Mouse (Mus musculus) cerebellum, adult 2 months (tissue): Measurements from ENCODE around the gene Pgc. TPM values are rescaled to one million over a fixed set of nuclear protein-coding genes. Genes with fewer than 3 reads are reported as not detected.

ENCODE experiments used
- DNase-seq, 2 experiments: peaks; one replicate each; pipeline ENCODE4 v3.0.0; 2021
- H3K27ac ChIP-seq: fragments of 200-500 bp; 2 replicates; pipeline ENCODE4 v1.5.1; 2012; ENCODE audit warnings: low read length, control low read depth, inconsistent platforms; ENCODE audit not compliant: insufficient read depth
- H3K27me3 ChIP-seq: fragments of 200-500 bp; 2 replicates; pipeline ENCODE4 v1.6.1; 2012; ENCODE audit warnings: inconsistent platforms, mild to moderate bottlenecking, low read length, moderate library complexity; ENCODE audit not compliant: control insufficient read depth, insufficient read depth
- H3K4me1 ChIP-seq: fragments of 200-500 bp; 2 replicates; pipeline ENCODE4 v1.6.1; 2011; ENCODE audit warnings: low read length; ENCODE audit not compliant: control insufficient read depth, insufficient read depth
- H3K4me3 ChIP-seq: fragments of 200-500 bp; replicated peaks from 2 replicates; pipeline ENCODE3; 2011; ENCODE audit warnings: mild to moderate bottlenecking, low read depth, low read length, control low read depth; ENCODE audit not compliant: insufficient read depth
- CTCF ChIP-seq: fragments of 200-500 bp; IDR thresholded peaks from 2 replicates; pipeline ENCODE4 v1.5.1; 2011; ENCODE audit warnings: low read depth, mild to moderate bottlenecking, control low read depth, low read length, moderate library complexity, borderline replicate concordance; ENCODE audit not compliant: insufficient read depth
- POLR2A ChIP-seq: fragments of 200-500 bp; IDR thresholded peaks from 2 replicates; pipeline ENCODE4 v1.6.1; 2011; ENCODE audit warnings: low read length, control low read depth, borderline replicate concordance; ENCODE audit not compliant: insufficient read depth
- WGBS: fragments of 180-500 bp; shearing (Covaris S2); methylation state at CpG from one replicate; pipeline ENCODE4 v1.1.7; 2018; 5-methylcytosine and 5-hydroxymethylcytosine counted together
- polyA plus RNA-seq: library from polyadenylated mRNA; depleted of rRNA; stranded (reverse); fragments of >200 nt; gene quantifications from 2 replicates; pipeline ENCODE4 v1.2.3, GENCODE M21; 2012

The Pgc gene
- polyA plus RNA-seq, 1 experiment = 0.31 TPM

DNA sequence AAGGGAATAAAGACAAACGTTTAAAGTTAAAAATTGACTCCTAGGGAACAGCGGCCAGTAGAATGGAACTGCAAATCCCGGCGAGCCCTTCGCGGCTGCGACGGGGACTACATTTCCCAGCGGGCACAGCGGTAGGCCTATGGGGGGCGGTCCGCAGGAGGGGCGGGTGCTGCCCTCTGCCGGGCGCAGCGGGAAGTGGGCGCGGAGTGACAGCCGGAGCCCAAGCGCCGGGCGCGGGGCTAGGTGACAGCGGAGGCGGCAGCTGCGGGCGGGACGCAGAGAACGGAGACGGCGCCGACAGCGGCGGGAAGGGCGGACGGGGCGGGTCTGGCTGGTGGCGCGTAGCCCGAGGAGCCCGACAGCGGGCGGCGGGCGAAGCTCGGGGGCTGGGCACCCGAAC, 10.2 kb downstream of the Pgc start, which contains the start of gene Tfeb:
Gene Tfeb, plus strand, starts transcription at position 175 of the 400 bp plus-strand sequence.
- TF ChIP-seq POLR2A = peak; percentile 38; the same call in 1 of the 2 replicates
- peak; percentile 75 for TF ChIP-seq CTCF
- H3K4me3 ChIP-seq = peak within 1 kb of the TSS; percentile 92
- peak; percentile 95 to 98 for DNase-seq
- peaks cover 12% of the 10 kb centered on the region for H3K4me1 ChIP-seq
- H3K27me3 ChIP-seq = no peaks in the 10 kb centered on the region
- WGBS = under 1% methylated on average over 45 of the region's 47 CpGs
- peak within 1 kb of the TSS; percentile 95 for H3K27ac ChIP-seq

DNA sequence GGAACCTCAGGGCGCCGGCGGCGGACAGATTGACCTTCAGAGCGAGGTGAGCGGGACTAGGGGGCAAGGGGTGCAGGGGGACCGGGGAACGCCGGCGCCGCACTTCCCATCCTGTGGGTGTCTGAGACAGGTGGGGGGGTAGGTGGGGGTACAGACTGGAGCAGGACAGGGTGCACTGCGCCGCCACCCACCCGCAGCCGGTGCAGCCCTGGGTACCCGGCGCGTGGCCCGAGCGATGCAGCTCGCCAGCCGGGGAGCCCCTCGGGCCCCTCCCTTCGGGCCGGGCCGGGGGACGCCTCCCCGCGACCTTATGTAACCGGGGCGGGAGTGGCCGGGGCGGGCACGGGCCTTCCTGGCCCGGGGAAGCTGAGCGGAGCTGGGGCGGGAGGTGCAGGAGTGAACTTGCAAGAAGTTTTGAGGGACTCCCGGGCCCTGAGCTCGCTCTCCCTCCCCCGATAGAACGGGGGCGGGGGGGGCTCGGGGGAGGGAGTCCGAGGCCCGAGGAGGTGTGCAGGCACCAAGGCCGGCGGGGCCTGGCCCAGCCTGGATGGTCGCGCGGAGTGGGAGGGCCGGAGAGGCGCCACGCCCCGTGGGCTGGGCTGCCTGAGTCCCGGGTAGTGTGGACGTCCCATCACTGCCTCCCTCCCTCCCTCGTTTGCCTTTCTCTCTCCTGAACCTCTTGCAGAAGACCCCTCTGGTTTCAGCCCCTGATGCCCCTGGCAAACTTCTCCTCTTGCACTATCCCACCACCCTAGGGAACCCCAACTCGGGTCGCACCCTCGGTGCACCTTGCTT, 10.8 kb downstream of the Pgc start:
- WGBS = under 1% methylated on average over 51 of the region's 60 CpGs
- peak; percentile 87 to 89 for DNase-seq
- Histone ChIP-seq H3K27me3 (no peaks in the 10 kb centered on the region), H3K4me1 (peaks cover 12% of the 10 kb centered on the region), H3K4me3 (peak overlapping the region; percentile 92), H3K27ac (peak overlapping the region; percentile 95)
- no peak; the same call in 1 of the 2 replicates for TF ChIP-seq POLR2A
- TF ChIP-seq CTCF = no peak

GRCm38 (mm10) chr17:47738066-47738878, 11.6 kb downstream of the Pgc start:
- under 1% methylated on average over 55 of the region's 61 CpGs for WGBS
- Histone ChIP-seq H3K27me3 (no peaks in the 10 kb centered on the region), H3K27ac (peak overlapping the region; percentile 69), H3K4me3 (peak overlapping the region; percentile 92), H3K4me1 (peaks cover 12% of the 10 kb centered on the region)
- TF ChIP-seq POLR2A (no peak), CTCF (no peak)
- DNase-seq = peak; percentile 56 to 61

- Histone ChIP-seq H3K4me3 (peak overlapping the region; percentile 92), H3K27ac (peak overlapping the region; percentile 69), H3K4me1 (peaks cover 12% of the 10 kb centered on the region), H3K27me3 (no peaks in the 10 kb centered on the region)
- TF ChIP-seq CTCF (no peak), POLR2A (no peak)
- DNase-seq = no peak
- 23% methylated on average over 20 of the region's 20 CpGs for WGBS
Measured at GRCm38 (mm10) chr17:47738879-47739798, 12.5 kb downstream of the Pgc start.

GRCm38 (mm10) chr17:47740186-47740585, 13.5 kb downstream of the Pgc start:
- no peak overlapping the region for H3K27ac ChIP-seq
- H3K27me3 ChIP-seq = no peaks in the 10 kb centered on the region
- 89% methylated on average over 2 of the region's 2 CpGs for WGBS

DNA sequence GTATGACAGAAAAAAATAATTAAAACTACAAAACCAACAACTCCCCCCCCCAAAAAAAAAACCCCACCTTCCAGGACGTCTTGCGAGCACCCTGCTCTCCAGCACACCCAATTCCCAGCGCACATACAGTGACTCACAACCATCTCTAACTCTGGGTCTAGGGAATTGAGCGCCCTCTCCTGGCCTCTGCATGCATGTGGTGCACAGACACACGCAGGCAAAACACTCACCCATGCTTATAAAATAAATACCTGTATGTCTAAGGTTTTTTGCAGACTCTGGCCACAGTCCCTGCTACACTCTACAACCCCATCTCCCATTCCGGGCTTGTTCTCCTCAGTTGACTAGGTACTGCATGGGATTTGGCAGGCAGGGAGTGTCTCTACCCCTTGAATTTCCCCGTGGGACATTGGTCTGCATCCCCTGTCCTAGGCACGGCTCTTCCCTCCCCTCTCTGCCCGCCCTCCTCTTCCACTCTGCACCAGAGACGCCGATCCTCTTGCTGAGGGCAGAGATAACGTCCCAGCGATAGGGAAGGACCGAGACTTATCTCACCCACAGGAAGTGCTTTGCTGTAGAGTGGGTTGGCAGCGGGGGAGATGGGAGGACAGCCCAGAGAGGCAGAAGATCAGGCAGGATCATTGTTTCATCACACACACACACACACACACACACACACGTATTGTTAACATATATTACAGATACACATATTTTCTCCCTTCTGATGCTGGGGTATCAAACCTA, 16.5 kb downstream of the Pgc start:
- H3K27me3 ChIP-seq = no peaks in the 10 kb centered on the region
- H3K27ac ChIP-seq = no peak overlapping the region
- no peak for DNase-seq
- TF ChIP-seq CTCF (peak; percentile 33; the same call in 1 of the 2 replicates), POLR2A (no peak)
- H3K4me3 ChIP-seq = no peak overlapping the region
- 53% methylated on average over 16 of the region's 16 CpGs for whole genome bisulfite sequencing
- H3K4me1 ChIP-seq = peaks cover 12% of the 10 kb centered on the region

More at GRCm38 (mm10) chr17:47740186-47740585, 13.5 kb downstream of the Pgc start:
- TF ChIP-seq CTCF (no peak), POLR2A (no peak)
- H3K4me3 ChIP-seq = no peak overlapping the region
- peaks cover 12% of the 10 kb centered on the region for H3K4me1 ChIP-seq
- no peak for DNase-seq
